Mouse (Mus musculus): ENCODE data around the gene Sipa1l2. TPM values are rescaled to one million over a fixed set of nuclear protein-coding genes. Genes with fewer than 3 reads are reported as not detected.

Sipa1l2 gene
- polyA plus RNA-seq (2015; fragmentation: Nextera tagmentation; extraction: Ambion mirVana), result 24.7 and 26.5 TPM in 2 replicates

- Histone ChIP-seq H3K27ac (peak within 1 kb of the TSS; percentile 87), H3K4me2 (peak within 1 kb of the TSS; percentile 74), H3K27me3 (peaks cover 13% of the 10 kb centered on the region; the same call in 1 of the 2 replicates), H3K4me3 (peak within 1 kb of the TSS; percentile 77), H3K9ac (peak within 1 kb of the TSS; percentile 89), H3K4me1 (replicated peaks) (peaks cover 42% of the 10 kb centered on the region), H3K36me3 (no peaks in the 10 kb centered on the region), H3K9me3 (no peaks in the 10 kb centered on the region)
- under 1% methylated on average over 85 of the region's 129 CpGs for WGBS
- ATAC-seq (ENCODE audit: low FRiP score), result peak; percentile 93
Observed at GRCm38 (mm10) chr8:125569533-125570365, at the start of gene Sipa1l2. Gene Sipa1l2, minus strand, starts transcription at chr8:125569808.

- no peaks in the 10 kb centered on the region for H3K27me3 ChIP-seq
- H3K4me1 ChIP-seq (replicated peaks), result peaks cover 37% of the 10 kb centered on the region
- no peak overlapping the region for H3K4me3 ChIP-seq
- H3K36me3 ChIP-seq, result no peaks in the 10 kb centered on the region
- no peaks in the 10 kb centered on the region for H3K9me3 ChIP-seq
- no peak overlapping the region for H3K9ac ChIP-seq
- ATAC-seq (ENCODE audit: low FRiP score), result no peak
- 77% methylated on average over 16 of the region's 16 CpGs for WGBS
- H3K27ac ChIP-seq, result no peak overlapping the region
- H3K4me2 ChIP-seq, result no peak overlapping the region
Observed at GRCm38 (mm10) chr8:125618543-125619335, 49.1 kb upstream of the Sipa1l2 start.

GRCm38 (mm10) chr8:125616935-125617334 is 47.3 kb upstream of the Sipa1l2 start:
- Histone ChIP-seq H3K9ac (no peak overlapping the region), H3K27me3 (no peaks in the 10 kb centered on the region), H3K4me3 (no peak overlapping the region), H3K36me3 (no peaks in the 10 kb centered on the region), H3K9me3 (no peaks in the 10 kb centered on the region; the same call in 1 of the 2 replicates), H3K4me2 (no peak overlapping the region), H3K4me1 (replicated peaks) (peaks cover 20% of the 10 kb centered on the region), H3K27ac (no peak overlapping the region)
- 86% methylated on average over 5 of the region's 5 CpGs for WGBS
- no peak for ATAC-seq (ENCODE audit: low FRiP score)

- no peak overlapping the region for H3K9ac ChIP-seq
Observed at GRCm38 (mm10) chr8:125616039-125616438, 46.4 kb upstream of the Sipa1l2 start.

GRCm38 (mm10) chr8:125613552-125613951 is 43.9 kb upstream of the Sipa1l2 start:
- H3K4me1 ChIP-seq (replicated peaks), result no peaks in the 10 kb centered on the region
- no peak overlapping the region for H3K9ac ChIP-seq
- 0 out of 2 replicates have a peak, but pooled peaks cover 1% of the 10 kb centered on the region for H3K27me3 ChIP-seq
- H3K4me3 ChIP-seq, result no peak overlapping the region
- no peaks in the 10 kb centered on the region; the same call in 1 of the 2 replicates for H3K9me3 ChIP-seq
- ATAC-seq (ENCODE audit: low FRiP score), result no peak
- H3K4me2 ChIP-seq, result no peak overlapping the region
- no peak overlapping the region for H3K27ac ChIP-seq
- 95% methylated on average over 2 of the region's 2 CpGs for WGBS
- H3K36me3 ChIP-seq, result no peaks in the 10 kb centered on the region

More at GRCm38 (mm10) chr8:125616039-125616438, 46.4 kb upstream of the Sipa1l2 start:
- 84% methylated on average over 3 of the region's 3 CpGs for WGBS
- no peak for ATAC-seq (ENCODE audit: low FRiP score)
- Histone ChIP-seq H3K36me3 (no peaks in the 10 kb centered on the region), H3K27me3 (no peaks in the 10 kb centered on the region), H3K4me2 (no peak overlapping the region), H3K27ac (no peak overlapping the region), H3K9me3 (no peaks in the 10 kb centered on the region; the same call in 1 of the 2 replicates), H3K4me1 (replicated peaks) (peaks cover 20% of the 10 kb centered on the region), H3K4me3 (no peak overlapping the region)

GRCm38 (mm10) chr8:125611799-125612560 is 42.4 kb upstream of the Sipa1l2 start:
- no peaks in the 10 kb centered on the region for H3K36me3 ChIP-seq
- no peak overlapping the region for H3K9ac ChIP-seq
- 0 out of 2 replicates have a peak, but pooled peaks cover 3% of the 10 kb centered on the region for H3K27me3 ChIP-seq
- no peaks in the 10 kb centered on the region; the same call in 1 of the 2 replicates for H3K9me3 ChIP-seq
- ATAC-seq (ENCODE audit: low FRiP score), result no peak
- H3K27ac ChIP-seq, result no peak overlapping the region
- H3K4me3 ChIP-seq, result no peak overlapping the region
- no peak overlapping the region for H3K4me2 ChIP-seq
- WGBS, result 86% methylated on average over 21 of the region's 21 CpGs
- no peaks in the 10 kb centered on the region for H3K4me1 ChIP-seq (replicated peaks)

GRCm38 (mm10) chr8:125611024-125611798 is 41.6 kb upstream of the Sipa1l2 start:
- 88% methylated on average over 10 of the region's 10 CpGs for WGBS
- no peak overlapping the region for H3K9ac ChIP-seq
- no peaks in the 10 kb centered on the region; the same call in 1 of the 2 replicates for H3K9me3 ChIP-seq
- H3K27ac ChIP-seq, result no peak overlapping the region
- no peaks in the 10 kb centered on the region for H3K4me1 ChIP-seq (replicated peaks)
- no peaks in the 10 kb centered on the region for H3K36me3 ChIP-seq
- H3K4me3 ChIP-seq, result no peak overlapping the region
- H3K4me2 ChIP-seq, result no peak overlapping the region
- 0 out of 2 replicates have a peak, but pooled peaks cover 3% of the 10 kb centered on the region for H3K27me3 ChIP-seq
- no peak for ATAC-seq (ENCODE audit: low FRiP score)

- no peak overlapping the region for H3K4me3 ChIP-seq
- H3K27ac ChIP-seq, result no peak overlapping the region
- H3K36me3 ChIP-seq, result no peaks in the 10 kb centered on the region
- H3K9ac ChIP-seq, result no peak overlapping the region
- no peaks in the 10 kb centered on the region for H3K4me1 ChIP-seq (replicated peaks)
- H3K27me3 ChIP-seq, result 0 out of 2 replicates have a peak, but pooled peaks cover 3% of the 10 kb centered on the region
- ATAC-seq (ENCODE audit: low FRiP score), result no peak
- H3K4me2 ChIP-seq, result no peak overlapping the region
- H3K9me3 ChIP-seq, result no peaks in the 10 kb centered on the region; the same call in 1 of the 2 replicates
- 93% methylated on average over 6 of the region's 6 CpGs for WGBS
Observed at GRCm38 (mm10) chr8:125609737-125610136, 40.1 kb upstream of the Sipa1l2 start.

- Histone ChIP-seq H3K36me3 (no peaks in the 10 kb centered on the region), H3K4me3 (no peak overlapping the region), H3K4me2 (no peak overlapping the region), H3K4me1 (replicated peaks) (0 out of 2 replicates have a peak, but pooled peaks cover 3% of the 10 kb centered on the region), H3K9ac (no peak overlapping the region), H3K27me3 (0 out of 2 replicates have a peak, but pooled peaks cover 3% of the 10 kb centered on the region), H3K27ac (no peak overlapping the region), H3K9me3 (no peaks in the 10 kb centered on the region)
- 88% methylated on average over 4 of the region's 4 CpGs for WGBS
- ATAC-seq (ENCODE audit: low FRiP score), result no peak
Observed at GRCm38 (mm10) chr8:125607714-125608223, 38.2 kb upstream of the Sipa1l2 start.

GRCm38 (mm10) chr8:125606937-125607336 is 37.3 kb upstream of the Sipa1l2 start:
- Histone ChIP-seq H3K9me3 (no peaks in the 10 kb centered on the region), H3K36me3 (no peaks in the 10 kb centered on the region), H3K4me2 (no peak overlapping the region), H3K27me3 (0 out of 2 replicates have a peak, but pooled peaks cover 3% of the 10 kb centered on the region), H3K4me1 (replicated peaks) (0 out of 2 replicates have a peak, but pooled peaks cover 3% of the 10 kb centered on the region), H3K4me3 (no peak overlapping the region), H3K27ac (no peak overlapping the region), H3K9ac (no peak overlapping the region)
- ATAC-seq (ENCODE audit: low FRiP score), result no peak
- 80% methylated on average over 3 of the region's 3 CpGs for WGBS
